Mouse (Mus musculus) ES-E14 (cell line): ENCODE data around the gene Arhgap25.

Experiments used
- CHD2 ChIP-seq: IDR thresholded peaks from 2 replicates; pipeline ENCODE4 v1.6.1; 2014; ENCODE audit warnings: mild to moderate bottlenecking, low read depth, low read length, inconsistent platforms
- ZC3H11A ChIP-seq: IDR thresholded peaks from 2 replicates; pipeline ENCODE4 v1.6.1; 2012; ENCODE audit warnings: low read depth, mild to moderate bottlenecking, inconsistent platforms, low read length, borderline replicate concordance
- ZNF384 ChIP-seq: IDR thresholded peaks from 2 replicates; pipeline ENCODE4 v1.6.1; 2012; ENCODE audit warnings: low read depth, low read length, inconsistent platforms

GRCm38 (mm10) chr6:87547431-87547830 is 14.4 kb upstream of the Arhgap25 start:
- no peak for TF ChIP-seq ZC3H11A
- TF ChIP-seq CHD2 = no peak
- TF ChIP-seq ZNF384 = no peak
